Mouse (Mus musculus) CH12.LX (cell line): ENCODE data around the gene Mn1. TPM values are rescaled to one million over a fixed set of nuclear protein-coding genes. Genes with fewer than 3 reads are reported as not detected.

Source experiments
- DNase-seq: peaks from one replicate; pipeline ENCODE4 v3.0.0-alpha.2; 2013; ENCODE audit errors: extremely low read depth
- H3K27ac ChIP-seq: 2 replicates; pipeline ENCODE4 v1.5.1; 2012; ENCODE audit warnings: low read depth, mild to moderate bottlenecking, control low read depth, moderate library complexity; ENCODE audit not compliant: insufficient read depth
- H3K27me3 ChIP-seq: replicated peaks from 2 replicates; pipeline ENCODE3; 2012; ENCODE audit warnings: inconsistent platforms
- H3K36me3 ChIP-seq, 2 experiments: replicated peaks in 1 of 2; 2 replicates each; pipeline versions ENCODE3 to v1.6.1; 2012; ENCODE audit warnings: inconsistent platforms in 1 of 2, low read length in 1 of 2, mild to moderate bottlenecking in 1 of 2, mixed read lengths in 1 of 2, moderate library complexity in 1 of 2; ENCODE audit not compliant: control insufficient read depth in 1 of 2, insufficient read depth in 1 of 2
- H3K4me1 ChIP-seq, 2 experiments: 2 replicates each; pipeline ENCODE4 v1.6.1; 2012; ENCODE audit warnings: inconsistent platforms in 1 of 2, moderate library complexity in 1 of 2; ENCODE audit not compliant: insufficient read depth in 2 of 2, control insufficient read depth in 1 of 2
- H3K4me2 ChIP-seq: 2 replicates; pipeline ENCODE4 v1.6.1; 2012; ENCODE audit warnings: low read depth, mild to moderate bottlenecking, control low read depth; ENCODE audit not compliant: poor library complexity, insufficient read depth, severe bottlenecking
- H3K4me3 ChIP-seq, 3 experiments: fragments of 150-350 bp in 1 of 3; sonication (generic) in 1 of 3; replicated peaks in 1 of 3; 2 replicates each; pipeline versions ENCODE3 to v1.5.1; 2011 to 2012; ENCODE audit warnings: low read depth in 2 of 3, low read length in 2 of 3, mild to moderate bottlenecking in 2 of 3, moderate library complexity in 2 of 3, control low read depth in 1 of 3, improper control_type of control experiment in 1 of 3, inconsistent platforms in 1 of 3, mixed read lengths in 1 of 3; ENCODE audit not compliant: poor library complexity in 1 of 3
- H3K79me2 ChIP-seq: replicated peaks from 2 replicates; pipeline ENCODE4 v1.6.1; 2012; ENCODE audit warnings: mild to moderate bottlenecking, moderate library complexity; ENCODE audit not compliant: control insufficient read depth, poor library complexity, insufficient read depth, severe bottlenecking; ENCODE audit errors: extremely low read depth
- H3K9ac ChIP-seq: 2 replicates; pipeline ENCODE4 v1.6.1; 2012; ENCODE audit warnings: low read depth, mild to moderate bottlenecking, control low read depth, moderate library complexity; ENCODE audit not compliant: insufficient read depth
- H3K9me3 ChIP-seq: replicated peaks from 2 replicates; pipeline ENCODE3; 2012; ENCODE audit warnings: low read length, inconsistent platforms, mixed read lengths
- BHLHE40 ChIP-seq: IDR thresholded peaks from 2 replicates; pipeline ENCODE4 v1.6.1; 2011; ENCODE audit warnings: mild to moderate bottlenecking, low read depth, low read length, improper control_type of control experiment
- CHD1 ChIP-seq: IDR thresholded peaks from 2 replicates; pipeline ENCODE4 v1.6.1; 2012; ENCODE audit warnings: low read depth, low read length, improper control_type of control experiment, inconsistent platforms
- CHD2 ChIP-seq: IDR thresholded peaks from 2 replicates; pipeline ENCODE4 v1.6.1; 2011; ENCODE audit warnings: low read length, improper control_type of control experiment
- ETS1 ChIP-seq: conservative IDR thresholded peaks from 2 replicates; pipeline ENCODE4 v1.6.1; 2012; ENCODE audit warnings: low read depth, mild to moderate bottlenecking, inconsistent platforms, low read length, improper control_type of control experiment, moderate library complexity
- HCFC1 ChIP-seq: IDR thresholded peaks from 2 replicates; pipeline ENCODE4 v1.6.1; 2012; ENCODE audit warnings: low read depth, mild to moderate bottlenecking, inconsistent platforms, low read length, improper control_type of control experiment
- JUN ChIP-seq: IDR thresholded peaks from 2 replicates; pipeline ENCODE4 v1.6.1; 2011; ENCODE audit warnings: low read depth, mild to moderate bottlenecking, low read length, improper control_type of control experiment, moderate library complexity; ENCODE audit not compliant: insufficient read depth
- JUND ChIP-seq: conservative IDR thresholded peaks from 2 replicates; pipeline ENCODE4 v1.6.1; 2011; ENCODE audit warnings: low read depth, low read length, improper control_type of control experiment
- MAX ChIP-seq: IDR thresholded peaks from 2 replicates; pipeline ENCODE4 v1.6.1; 2011; ENCODE audit warnings: low read length, improper control_type of control experiment
- MXI1 ChIP-seq: IDR thresholded peaks from 2 replicates; pipeline ENCODE4 v1.6.1; 2011; ENCODE audit warnings: mild to moderate bottlenecking, low read depth, low read length, improper control_type of control experiment
- NRF1 ChIP-seq: IDR thresholded peaks from 2 replicates; pipeline ENCODE4 v1.6.1; 2014; ENCODE audit warnings: low read depth, mild to moderate bottlenecking, inconsistent platforms, low read length, improper control_type of control experiment, moderate library complexity
- PAX5 ChIP-seq: IDR thresholded peaks from 2 replicates; pipeline ENCODE4 v1.6.1; 2012; ENCODE audit warnings: low read length, inconsistent platforms, mixed read lengths
- POLR2A ChIP-seq: IDR thresholded peaks from 2 replicates; pipeline ENCODE4 v1.6.1; 2011; ENCODE audit warnings: low read depth, mild to moderate bottlenecking, improper control_type of control experiment, low read length
- TCF12 ChIP-seq: IDR thresholded peaks from 2 replicates; pipeline ENCODE4 v1.6.1; 2014; ENCODE audit warnings: low read depth, mild to moderate bottlenecking, inconsistent platforms, low read length, improper control_type of control experiment
- UBTF ChIP-seq: IDR thresholded peaks from 2 replicates; pipeline ENCODE4 v1.6.1; 2012; ENCODE audit warnings: low read depth, mild to moderate bottlenecking, inconsistent platforms, low read length, improper control_type of control experiment, moderate library complexity
- USF1 ChIP-seq: IDR thresholded peaks from 2 replicates; pipeline ENCODE4 v1.6.1; 2014; ENCODE audit warnings: low read depth, mild to moderate bottlenecking, inconsistent platforms, low read length, improper control_type of control experiment
- ZNF384 ChIP-seq: IDR thresholded peaks from 2 replicates; pipeline ENCODE4 v1.6.1; 2012; ENCODE audit warnings: low read depth, low read length, improper control_type of control experiment, inconsistent platforms
- dilution Hi-C: fragments of 300-500 bp; cut with MboI; formaldehyde crosslinking; loops from 2 replicates; pipeline ENCODE4 v1.14.3; 2020; ENCODE audit warnings: low sequenced_read_pairs; ENCODE audit not compliant: extremely low pct_unique_long_range_greater_than_20kb, extremely low pct_ligation_motif_present
- in situ Hi-C: fragments of 300-500 bp; cut with MboI; formaldehyde crosslinking; loops from 3 replicates; pipeline ENCODE4 v1.14.3; 2019; ENCODE audit warnings: low sequenced_read_pairs, low pct_ligation_motif_present, low pct_unique_long_range_greater_than_20kb, mixed read lengths
- polyA plus RNA-seq: library from polyadenylated mRNA; unstranded; fragments of >175 nt; gene quantifications from 2 replicates; pipeline ENCODE4 v1.2.1, GENCODE M21; 2012; ENCODE audit warnings: low read depth; ENCODE audit not compliant: insufficient read length
- total RNA-seq, 2 experiments: library from RNA; depleted of rRNA; stranded (reverse); fragments of 300-350 nt in 1 of 2; fragments of >200 nt in 1 of 2; gene quantifications; 2 replicates each; pipeline ENCODE4 v1.2.3; 2012 to 2014

The Mn1 gene
- total and polyA plus RNA-seq, 3 experiments = not detected

GRCm38 (mm10) chr5:111426249-111426648 is 9.1 kb downstream of the Mn1 start:
- H3K4me1 ChIP-seq = no peaks in the 10 kb centered on the region
- TF ChIP-seq ETS1 (no peak), POLR2A (no peak), USF1 (no peak), HCFC1 (no peak), MAX (no peak), PAX5 (no peak), CHD1 (no peak), MXI1 (no peak), TCF12 (no peak), JUN (no peak), JUND (no peak), UBTF (no peak), NRF1 (no peak), BHLHE40 (no peak), CHD2 (no peak)
- peaks cover 3% of the 10 kb centered on the region for H3K27me3 ChIP-seq
- no peak overlapping the region for H3K4me2 ChIP-seq
- in situ Hi-C loops = no loop called here
- H3K9ac ChIP-seq = no peak overlapping the region
- DNase-seq = no peak
- H3K79me2 ChIP-seq = no peaks in the 10 kb centered on the region
- H3K27ac ChIP-seq = no peak overlapping the region
- H3K36me3 ChIP-seq = no peaks in the 10 kb centered on the region
- H3K4me3 ChIP-seq = no peak overlapping the region
- dilution Hi-C loops = no loop called here
- peaks cover 36% of the 10 kb centered on the region for H3K9me3 ChIP-seq

GRCm38 (mm10) chr5:111428882-111429281 is 11.7 kb downstream of the Mn1 start:
- no peak for DNase-seq
- Histone ChIP-seq H3K36me3 (no peaks in the 10 kb centered on the region), H3K9me3 (peaks cover 35% of the 10 kb centered on the region), H3K4me2 (no peak overlapping the region), H3K4me1 (no peaks in the 10 kb centered on the region), H3K27me3 (peaks cover 3% of the 10 kb centered on the region), H3K4me3 (no peak overlapping the region), H3K9ac (no peak overlapping the region), H3K79me2 (no peaks in the 10 kb centered on the region), H3K27ac (no peak overlapping the region)
- in situ Hi-C loops = no loop called here
- dilution Hi-C loops = no loop called here
- no peak for TF ChIP-seq TCF12
- no peak for TF ChIP-seq PAX5

GRCm38 (mm10) chr5:111429726-111430125 is 12.6 kb downstream of the Mn1 start:
- DNase-seq = no peak
- in situ Hi-C loops = no loop called here
- no peak overlapping the region for H3K27ac ChIP-seq
- no peak overlapping the region for H3K4me2 ChIP-seq
- H3K4me1 ChIP-seq = no peaks in the 10 kb centered on the region
- H3K36me3 ChIP-seq = no peaks in the 10 kb centered on the region
- H3K9me3 ChIP-seq = peaks cover 38% of the 10 kb centered on the region
- H3K9ac ChIP-seq = no peak overlapping the region
- H3K27me3 ChIP-seq = peaks cover 3% of the 10 kb centered on the region
- TF ChIP-seq ZNF384 = no peak
- no peak overlapping the region for H3K4me3 ChIP-seq
- H3K79me2 ChIP-seq = no peaks in the 10 kb centered on the region
- dilution Hi-C loops = no loop called here
